Mouse (Mus musculus) kidney, adult 2 months (tissue): Measurements from ENCODE around the gene Pacrg. TPM values are rescaled to one million over a fixed set of nuclear protein-coding genes. Genes with fewer than 3 reads are reported as not detected.

Experiments used
- DNase-seq: peaks from one replicate; pipeline ENCODE4 v3.0.0; 2021
- H3K27ac ChIP-seq: fragments of 200-500 bp; 2 replicates; pipeline ENCODE4 v1.5.1; 2012; ENCODE audit warnings: low read depth, low read length, control low read depth, inconsistent platforms; ENCODE audit not compliant: insufficient read depth
- H3K27me3 ChIP-seq: fragments of 200-500 bp; replicated peaks from 2 replicates; pipeline ENCODE4 v1.6.1; 2012; ENCODE audit warnings: mild to moderate bottlenecking, moderate library complexity, low read length, inconsistent platforms; ENCODE audit not compliant: control insufficient read depth, insufficient read depth
- H3K36me3 ChIP-seq: fragments of 200-500 bp; 2 replicates; pipeline ENCODE4 v1.6.1; 2012; ENCODE audit warnings: mild to moderate bottlenecking, moderate library complexity, low read length, inconsistent platforms; ENCODE audit not compliant: control insufficient read depth, insufficient read depth
- H3K4me1 ChIP-seq: fragments of 200-500 bp; 2 replicates; pipeline ENCODE4 v1.6.1; 2011; ENCODE audit warnings: low read length; ENCODE audit not compliant: control insufficient read depth, insufficient read depth
- H3K4me3 ChIP-seq: fragments of 200-500 bp; 2 replicates; pipeline ENCODE4 v1.5.1; 2011; ENCODE audit warnings: mild to moderate bottlenecking, low read depth, low read length, control low read depth; ENCODE audit not compliant: insufficient read depth
- CTCF ChIP-seq: fragments of 200-500 bp; conservative IDR thresholded peaks from 2 replicates; pipeline ENCODE4 v1.5.1; 2011; ENCODE audit warnings: low read depth, mild to moderate bottlenecking, control low read depth, low read length, moderate library complexity, mixed read lengths; ENCODE audit not compliant: insufficient read depth, insufficient read length
- POLR2A ChIP-seq: fragments of 200-500 bp; IDR thresholded peaks from one replicate; pipeline ENCODE4 v1.6.1; 2011; ENCODE audit warnings: low read depth, low read length, control low read depth
- WGBS: fragments of 180-500 bp; shearing (Covaris S2); methylation state at CpG from one replicate; pipeline ENCODE4 v1.1.7; 2018; 5-methylcytosine and 5-hydroxymethylcytosine counted together
- polyA plus RNA-seq: library from polyadenylated mRNA; depleted of rRNA; stranded (reverse); fragments of >200 nt; gene quantifications from 2 replicates; pipeline ENCODE4 v1.2.3, GENCODE M21; 2012

Gene Pacrg
- polyA plus RNA-seq, 1 experiment: 2.7 TPM

GRCm38 (mm10) chr17:10702781-10703180 is 137.3 kb downstream of the Pacrg start:
- WGBS: 32% methylated on average over 6 of the region's 6 CpGs
- H3K27ac ChIP-seq: peak overlapping the region; percentile 81
- H3K36me3 ChIP-seq: no peaks in the 10 kb centered on the region
- H3K4me3 ChIP-seq: no peak overlapping the region
- DNase-seq: peak; percentile 90
- TF ChIP-seq CTCF (no peak), POLR2A (no peak)
- H3K27me3 ChIP-seq: no peaks in the 10 kb centered on the region
- peaks cover 5% of the 10 kb centered on the region; the same call in 1 of the 2 replicates for H3K4me1 ChIP-seq

GRCm38 (mm10) chr17:10698041-10698440 is 142.1 kb downstream of the Pacrg start:
- TF ChIP-seq CTCF: no peak
- TF ChIP-seq POLR2A: no peak
- 38% methylated on average over 8 of the region's 8 CpGs for WGBS
- DNase-seq: peak; percentile 31
- H3K27me3 ChIP-seq: no peaks in the 10 kb centered on the region
- H3K4me1 ChIP-seq: peaks cover 5% of the 10 kb centered on the region; the same call in 1 of the 2 replicates
- H3K27ac ChIP-seq: no peak overlapping the region
- H3K4me3 ChIP-seq: no peak overlapping the region
- no peaks in the 10 kb centered on the region for H3K36me3 ChIP-seq

- Histone ChIP-seq H3K36me3 (no peaks in the 10 kb centered on the region), H3K4me1 (0 out of 2 replicates have a peak, but pooled peaks cover 2% of the 10 kb centered on the region), H3K27ac (no peak overlapping the region), H3K4me3 (no peak overlapping the region), H3K27me3 (no peaks in the 10 kb centered on the region)
- DNase-seq: peak; percentile 81
- no peak for TF ChIP-seq CTCF
- TF ChIP-seq POLR2A: no peak
These were observed 144.7 kb downstream of the Pacrg start for GRCm38 (mm10) chr17:10695421-10695820.

GRCm38 (mm10) chr17:10677098-10677497 is 163.0 kb downstream of the Pacrg start:
- no peaks in the 10 kb centered on the region for H3K4me1 ChIP-seq
- WGBS: 65% methylated on average over 4 of the region's 4 CpGs
- no peaks in the 10 kb centered on the region for H3K36me3 ChIP-seq
- H3K27ac ChIP-seq: no peak overlapping the region
- no peak for TF ChIP-seq POLR2A
- H3K4me3 ChIP-seq: no peak overlapping the region
- no peak for DNase-seq
- no peaks in the 10 kb centered on the region for H3K27me3 ChIP-seq

GRCm38 (mm10) chr17:10675536-10675935 is 164.6 kb downstream of the Pacrg start:
- no peaks in the 10 kb centered on the region for H3K27me3 ChIP-seq
- H3K27ac ChIP-seq: no peak overlapping the region
- H3K36me3 ChIP-seq: no peaks in the 10 kb centered on the region
- WGBS: 90% methylated on average over 5 of the region's 5 CpGs
- no peak for TF ChIP-seq POLR2A
- TF ChIP-seq CTCF: no peak
- no peak for DNase-seq
- no peak overlapping the region for H3K4me3 ChIP-seq
- no peaks in the 10 kb centered on the region for H3K4me1 ChIP-seq

- no peak overlapping the region for H3K27ac ChIP-seq
These were observed 165.1 kb downstream of the Pacrg start for GRCm38 (mm10) chr17:10675048-10675447.

GRCm38 (mm10) chr17:10661294-10661693 is 178.8 kb downstream of the Pacrg start:
- H3K27ac ChIP-seq: no peak overlapping the region
- H3K27me3 ChIP-seq: no peaks in the 10 kb centered on the region
- H3K4me3 ChIP-seq: no peak overlapping the region
- 76% methylated on average over 4 of the region's 4 CpGs for WGBS
- no peaks in the 10 kb centered on the region for H3K36me3 ChIP-seq
- no peaks in the 10 kb centered on the region for H3K4me1 ChIP-seq
- TF ChIP-seq POLR2A: no peak
- TF ChIP-seq CTCF: no peak
- DNase-seq: no peak

More at GRCm38 (mm10) chr17:10675048-10675447, 165.1 kb downstream of the Pacrg start:
- WGBS: 70% methylated on average over 3 of the region's 3 CpGs
- H3K36me3 ChIP-seq: no peaks in the 10 kb centered on the region
- DNase-seq: no peak
- H3K27me3 ChIP-seq: no peaks in the 10 kb centered on the region
- no peak overlapping the region for H3K4me3 ChIP-seq
- TF ChIP-seq CTCF: no peak; the same call in 1 of the 2 replicates
- TF ChIP-seq POLR2A: no peak
- H3K4me1 ChIP-seq: no peaks in the 10 kb centered on the region

GRCm38 (mm10) chr17:10643604-10644003 is 196.5 kb downstream of the Pacrg start:
- no peak overlapping the region for H3K27ac ChIP-seq
- H3K4me3 ChIP-seq: no peak overlapping the region
- H3K4me1 ChIP-seq: peaks cover 3% of the 10 kb centered on the region; the same call in 1 of the 2 replicates
- no peaks in the 10 kb centered on the region for H3K27me3 ChIP-seq
- 67% methylated on average over 7 of the region's 7 CpGs for WGBS
- no peaks in the 10 kb centered on the region for H3K36me3 ChIP-seq
- TF ChIP-seq CTCF (no peak), POLR2A (no peak)
- peak; percentile 48 for DNase-seq
